Mouse (Mus musculus): ENCODE measurements around the gene Myom3.

Gene Myom3

DNA sequence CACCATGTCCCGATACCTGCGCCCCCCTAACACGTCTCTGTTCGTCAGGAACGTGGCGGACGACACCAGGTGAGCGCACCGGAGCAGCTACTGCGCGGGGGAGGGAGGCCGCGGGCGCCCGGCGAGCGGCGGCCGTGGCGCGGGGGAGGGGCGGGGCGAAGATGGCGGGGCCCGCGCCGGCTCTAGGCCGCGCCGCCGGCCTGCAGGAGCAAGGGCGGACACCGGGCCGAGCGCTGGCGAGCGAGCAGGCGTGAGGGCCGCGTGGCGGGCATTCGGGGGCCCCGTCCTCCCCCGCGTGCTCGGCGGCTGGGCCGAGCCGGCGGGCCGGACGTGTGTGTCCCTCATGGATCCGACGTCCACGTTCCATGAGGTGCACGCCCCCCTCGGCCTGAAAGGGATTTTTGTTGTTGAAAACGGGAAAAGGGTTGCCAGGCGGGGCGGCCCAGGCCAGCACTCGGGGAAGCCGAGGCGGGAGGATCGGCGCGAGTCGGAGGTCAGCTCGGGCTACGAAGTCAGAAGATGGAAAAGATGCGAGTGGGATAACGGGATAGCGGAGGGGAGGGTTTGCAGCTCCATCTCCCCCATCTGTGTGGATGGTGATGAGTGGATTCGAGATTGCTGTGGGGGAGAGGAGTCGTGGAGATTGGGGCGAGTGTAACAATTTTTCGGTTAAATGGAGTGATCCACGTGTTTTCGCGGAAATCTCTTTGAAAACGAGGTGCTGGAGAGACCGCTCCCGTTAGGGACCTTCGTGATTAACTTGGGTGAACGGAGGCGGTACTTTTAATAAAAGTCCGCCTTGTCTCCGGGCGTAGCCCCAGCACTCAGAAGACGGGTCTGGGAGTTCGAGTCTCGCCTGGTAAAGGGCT lies 96.9 kb downstream of the Myom3 start:
- peak; percentile 58 for DNase-seq (ENCODE audit: low read depth)

DNA sequence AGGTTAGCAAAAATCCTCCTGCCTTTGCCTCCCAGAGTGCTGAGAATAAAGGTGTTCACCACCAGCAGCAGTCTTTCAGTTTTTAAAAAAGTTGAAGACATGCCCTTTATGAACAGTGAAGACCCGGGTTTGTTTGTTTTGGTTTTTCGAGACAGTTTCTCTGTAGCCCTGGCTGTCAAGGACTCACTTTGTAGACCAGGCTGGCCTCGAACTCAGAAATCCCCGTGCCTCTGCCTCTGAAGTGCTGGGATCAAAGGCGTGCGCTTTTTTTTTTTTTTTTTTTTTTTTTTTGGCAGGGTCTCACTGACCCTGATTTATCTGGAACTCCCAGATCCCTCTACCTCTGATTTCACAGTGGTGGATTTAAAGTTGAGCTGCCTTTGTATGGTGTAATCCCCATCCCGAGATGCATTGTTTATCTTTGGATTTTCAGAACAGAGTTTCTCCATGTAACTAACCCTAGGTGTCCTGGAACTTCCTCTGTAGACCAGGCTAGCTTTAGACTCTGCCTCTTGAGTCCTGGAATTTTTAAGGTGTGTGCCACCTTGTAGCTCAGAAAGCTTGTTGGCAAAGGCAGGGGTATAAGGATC lies 98.2 kb downstream of the Myom3 start:
- DNase-seq (ENCODE audit: low read depth), result peak; percentile 29

Measured in naive thymus-derived CD4-positive, alpha-beta T cell, adult 2 months (primary cell).